Mouse (Mus musculus): ENCODE data around the gene Rac2. TPM values are rescaled to one million over a fixed set of nuclear protein-coding genes. Genes with fewer than 3 reads are reported as not detected.

Rac2 gene
- polyA plus RNA-seq, 1 experiment from 2014 or later: 6.4 TPM

- no peak overlapping the region for H3K9ac ChIP-seq (ENCODE audit: low read length)
- no peaks in the 10 kb centered on the region for H3K36me3 ChIP-seq (ENCODE audit: control insufficient read depth, insufficient read depth, low read length)
- no peak for DNase-seq (ENCODE audit: low spot score)
- no peaks in the 10 kb centered on the region for H3K4me1 ChIP-seq (replicated peaks; ENCODE audit: control insufficient read depth, insufficient read depth)
- WGBS: 79% methylated on average over 6 of the region's 6 CpGs
- no peak overlapping the region for H3K4me3 ChIP-seq (ENCODE audit: low read depth, low read length)
- H3K27ac ChIP-seq (replicated peaks): no peak overlapping the region
- H3K4me2 ChIP-seq (replicated peaks; ENCODE audit: low read depth): no peak overlapping the region
- H3K27me3 ChIP-seq (ENCODE audit: control insufficient read depth, insufficient read depth, low read length): no peaks in the 10 kb centered on the region
- ATAC-seq (ENCODE audit: low FRiP score, low TSS enrichment): no peak
- TF ChIP-seq CTCF (IDR thresholded peaks at IDR 0.05; ENCODE audit: low read depth) (no peak), EP300 (optimal IDR thresholded peaks at IDR 0.05) (no peak)
- H3K9me3 ChIP-seq (ENCODE audit: control insufficient read depth, low read length): no peaks in the 10 kb centered on the region
Observed at GRCm38 (mm10) chr15:78510736-78511135, 61.8 kb downstream of the Rac2 start.

GRCm38 (mm10) chr15:78510121-78510576, 62.4 kb downstream of the Rac2 start:
- no peak overlapping the region for H3K4me2 ChIP-seq (replicated peaks; ENCODE audit: low read depth)
- no peak overlapping the region for H3K27ac ChIP-seq (replicated peaks)

DNA sequence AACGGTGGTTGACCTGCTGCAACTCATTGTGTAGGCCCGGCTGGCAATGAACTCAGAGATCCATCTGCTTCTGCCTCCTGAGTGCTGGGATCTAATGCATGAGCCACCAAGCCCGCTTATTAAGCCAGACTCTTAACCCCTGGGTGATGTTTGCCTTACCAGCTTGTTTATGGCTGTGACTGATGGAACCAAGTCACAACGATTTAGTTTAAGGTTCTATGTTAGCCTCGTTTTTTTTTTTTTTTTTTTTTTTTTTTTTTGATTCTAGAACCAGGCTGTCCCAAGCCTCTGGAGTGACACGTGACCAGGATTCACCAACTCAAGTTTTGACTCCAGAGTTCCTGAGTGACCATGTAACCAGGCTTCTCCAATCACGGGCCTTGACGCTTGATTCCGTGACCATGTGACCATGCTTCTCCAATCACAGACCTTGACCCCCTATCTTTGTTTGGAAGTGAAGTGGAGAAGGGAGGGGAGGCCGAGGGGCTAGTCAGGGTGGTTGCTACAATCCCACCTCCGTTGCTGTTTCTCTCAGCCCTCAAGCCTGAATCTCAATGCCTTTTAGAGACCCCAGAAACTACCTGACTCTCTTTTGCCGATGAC, 63.2 kb downstream of the Rac2 start:
- DNase-seq (ENCODE audit: low spot score): no peak
- Histone ChIP-seq H3K4me1 (replicated peaks; ENCODE audit: control insufficient read depth, insufficient read depth) (no peaks in the 10 kb centered on the region), H3K4me3 (ENCODE audit: low read depth, low read length) (no peak overlapping the region), H3K9ac (ENCODE audit: low read length) (no peak overlapping the region), H3K36me3 (ENCODE audit: control insufficient read depth, insufficient read depth, low read length) (no peaks in the 10 kb centered on the region), H3K9me3 (ENCODE audit: control insufficient read depth, low read length) (no peaks in the 10 kb centered on the region), H3K4me2 (replicated peaks; ENCODE audit: low read depth) (no peak overlapping the region), H3K27me3 (ENCODE audit: control insufficient read depth, insufficient read depth, low read length) (no peaks in the 10 kb centered on the region), H3K27ac (replicated peaks) (no peak overlapping the region)
- no peak for TF ChIP-seq EP300 (optimal IDR thresholded peaks at IDR 0.05)
- no peak for TF ChIP-seq CTCF (IDR thresholded peaks at IDR 0.05; ENCODE audit: low read depth)
- 53% methylated on average over 12 of the region's 12 CpGs for WGBS
- no peak for ATAC-seq (ENCODE audit: low FRiP score, low TSS enrichment)

More at GRCm38 (mm10) chr15:78510121-78510576, 62.4 kb downstream of the Rac2 start:
- H3K4me1 ChIP-seq (replicated peaks; ENCODE audit: control insufficient read depth, insufficient read depth): no peaks in the 10 kb centered on the region
- TF ChIP-seq CTCF (IDR thresholded peaks at IDR 0.05; ENCODE audit: low read depth): no peak
- TF ChIP-seq EP300 (optimal IDR thresholded peaks at IDR 0.05): no peak
- no peaks in the 10 kb centered on the region for H3K27me3 ChIP-seq (ENCODE audit: control insufficient read depth, insufficient read depth, low read length)
- DNase-seq (ENCODE audit: low spot score) (no peak), ATAC-seq (ENCODE audit: low FRiP score, low TSS enrichment) (no peak)
- H3K4me3 ChIP-seq (ENCODE audit: low read depth, low read length): no peak overlapping the region
- no peaks in the 10 kb centered on the region for H3K9me3 ChIP-seq (ENCODE audit: control insufficient read depth, low read length)
- no peak overlapping the region for H3K9ac ChIP-seq (ENCODE audit: low read length)
- 65% methylated on average over 8 of the region's 8 CpGs for WGBS
- H3K36me3 ChIP-seq (ENCODE audit: control insufficient read depth, insufficient read depth, low read length): no peaks in the 10 kb centered on the region

Other genes with a start within 250 kb of the Rac2 start
- gene Csf2rb, start 247.0 kb downstream of the Rac2 start, polyA plus RNA-seq (2015; fragmentation: Nextera tagmentation; extraction: Ambion mirVana): 0.99 and 1.0 TPM in 2 replicates
- not detected in 2 replicates for gene Tex33, start 176.9 kb downstream of the Rac2 start, polyA plus RNA-seq (2015; fragmentation: Nextera tagmentation; extraction: Ambion mirVana)
- 153 and 177 TPM in 2 replicates for gene Tst, start 166.9 kb downstream of the Rac2 start, polyA plus RNA-seq (2015; fragmentation: Nextera tagmentation; extraction: Ambion mirVana)
- 5.6 and 5.7 TPM in 2 replicates for gene Mpst, start 166.4 kb downstream of the Rac2 start, polyA plus RNA-seq (2015; fragmentation: Nextera tagmentation; extraction: Ambion mirVana)
- gene Kctd17, start 144.2 kb downstream of the Rac2 start, polyA plus RNA-seq (2015; fragmentation: Nextera tagmentation; extraction: Ambion mirVana): 25.9 and 26.2 TPM in 2 replicates
- 0.48 and 0.50 TPM in 2 replicates for gene Tmprss6, start 104.1 kb downstream of the Rac2 start, polyA plus RNA-seq (2015; fragmentation: Nextera tagmentation; extraction: Ambion mirVana)
- 0.24 and 0.30 TPM in 2 replicates for gene Il2rb, start 77.5 kb downstream of the Rac2 start, polyA plus RNA-seq (2015; fragmentation: Nextera tagmentation; extraction: Ambion mirVana)
- 20.2 and 24.6 TPM in 2 replicates for gene C1qtnf6, start 41.4 kb downstream of the Rac2 start, polyA plus RNA-seq (2015; fragmentation: Nextera tagmentation; extraction: Ambion mirVana)
- gene Sstr3, start 28.1 kb downstream of the Rac2 start, polyA plus RNA-seq (2015; fragmentation: Nextera tagmentation; extraction: Ambion mirVana): 0.02 and 0.08 TPM in 2 replicates
- gene Cyth4, start 24.3 kb upstream of the Rac2 start, polyA plus RNA-seq (2015; fragmentation: Nextera tagmentation; extraction: Ambion mirVana): 5.2 and 5.8 TPM in 2 replicates
- 0.06 and 0.11 TPM in 2 replicates for gene Elfn2, start 146.0 kb upstream of the Rac2 start, polyA plus RNA-seq (2015; fragmentation: Nextera tagmentation; extraction: Ambion mirVana)
- 5.6 and 7.2 TPM in 2 replicates for gene Mfng, start 200.7 kb upstream of the Rac2 start, polyA plus RNA-seq (2015; fragmentation: Nextera tagmentation; extraction: Ambion mirVana)
- 2.4 and 2.8 TPM in 2 replicates for gene Card10, start 230.3 kb upstream of the Rac2 start, polyA plus RNA-seq (2015; fragmentation: Nextera tagmentation; extraction: Ambion mirVana)

All from stomach, postnatal 0 days (tissue).